In the genomic region with DNA sequence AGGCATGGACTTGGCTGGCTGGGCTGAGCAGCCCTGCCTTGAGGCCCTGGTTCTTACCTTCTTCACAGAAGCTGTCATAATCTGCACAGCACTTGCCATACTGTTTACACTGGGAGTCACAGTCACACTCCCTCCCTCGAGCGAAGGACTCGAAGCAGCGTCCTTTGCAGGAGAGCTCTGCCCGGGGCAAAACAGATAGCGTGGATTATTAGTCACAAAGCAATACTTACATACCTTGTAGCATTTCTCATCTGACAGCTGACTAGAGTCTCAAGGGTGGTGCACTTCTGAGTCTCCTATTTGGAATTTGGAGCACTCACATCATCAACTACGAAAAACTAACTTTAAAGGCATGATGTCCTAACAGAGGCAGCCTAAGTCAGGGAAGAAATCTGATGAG, we compare ENCODE assay signal across 22 mouse cellular contexts. TPM values are rescaled to one million over a fixed set of nuclear protein-coding genes. Genes with fewer than 3 reads are reported as not detected.
A peak's percentile ranks its signal among the peaks of the same experiment; 100 is the strongest.
DNase-seq lines count a peak whose midpoint lies in the region; ATAC-seq and TF ChIP-seq lines count a peak whose summit lies in the region.
"Had no signal": no experiment of that assay in that cellular context is flagged by ENCODE, and none has a peak within 500 bp of the region (broad histone marks: within the 10 kb centered on the region; RNA-seq: fewer than 3 reads in every experiment).

No protein-coding gene starts in this region.

- no peaks in the 10 kb centered on the region for H3K27me3 ChIP-seq in heart, adult 2 months (ENCODE audit: control insufficient read depth, insufficient read depth, low read length)
- no peaks in the 10 kb centered on the region for H3K27me3 ChIP-seq in stomach, embryonic 16.5 days (ENCODE audit: control insufficient read depth, insufficient read depth, low read length)
- H3K27me3 ChIP-seq: embryonic facial prominence, embryonic 15.5 days; heart, embryonic 12.5 days; hindbrain, embryonic 15.5 days had no signal

- TF ChIP-seq CTCF in heart, adult 2 months (IDR thresholded peaks at IDR 0.05) = no peak

- H3K27ac ChIP-seq in heart, adult 2 months = peak overlapping the region; percentile 70
- H3K27ac ChIP-seq in stomach, embryonic 16.5 days (ENCODE audit: low read length) = no peak overlapping the region
- H3K27ac ChIP-seq: embryonic facial prominence, embryonic 15.5 days; forebrain, embryonic 10.5 days; hindbrain, embryonic 10.5 days; hindbrain, embryonic 15.5 days had no signal

- no peaks in the 10 kb centered on the region for H3K79me2 ChIP-seq in heart, adult 2 months (replicated peaks; ENCODE audit: control insufficient read depth, insufficient read depth, low read length)

- H3K9me3 ChIP-seq in stomach, embryonic 16.5 days (replicated peaks; ENCODE audit: control insufficient read depth, low read length) = no peaks in the 10 kb centered on the region
- H3K9me3 ChIP-seq: embryonic facial prominence, embryonic 15.5 days; forebrain, embryonic 10.5 days; G1E; heart, embryonic 12.5 days; hindbrain, embryonic 10.5 days; hindbrain, embryonic 15.5 days had no signal

- H3K4me1 ChIP-seq in heart, adult 2 months (ENCODE audit: control insufficient read depth, insufficient read depth, low read length) = peaks cover 5% of the 10 kb centered on the region
- no peaks in the 10 kb centered on the region for H3K4me1 ChIP-seq in stomach, embryonic 16.5 days (ENCODE audit: control insufficient read depth, insufficient read depth, low read length)
- H3K4me1 ChIP-seq: embryonic facial prominence, embryonic 15.5 days; forebrain, embryonic 10.5 days; hindbrain, embryonic 10.5 days; hindbrain, embryonic 15.5 days had no signal

- no peak for TF ChIP-seq POLR2A in heart, adult 2 months (IDR thresholded peaks at IDR 0.05; ENCODE audit: insufficient read depth, low read depth, low read length)

- intact Hi-C loops in heart, adult 2 months (cut with DNase I) = loop anchor here (5.0 kb wide), 1 partner anchor 37 kb away; no protein-coding TSS in a partner anchor

- TF ChIP-seq EP300 in heart, adult 2 months (IDR thresholded peaks at IDR 0.05; ENCODE audit: insufficient read depth, low read depth, low read length) = no peak

- 61% methylated on average over 7 of the region's 7 CpGs for WGBS in heart, adult 2 months
- 40% methylated on average over 7 of the region's 7 CpGs for WGBS in stomach, embryonic 16.5 days

- ATAC-seq in stomach, embryonic 16.5 days (ENCODE audit: insufficient read depth, low FRiP score) = peak; percentile 37; the same call in 1 of the 2 replicates
- ATAC-seq: CD4-positive, CD25-positive, alpha-beta regulatory T cell, adult 4 months; forebrain, embryonic 14.5 days had no signal

- no peak overlapping the region for H3K4me3 ChIP-seq in heart, adult 2 months
- no peak overlapping the region for H3K4me3 ChIP-seq in stomach, embryonic 16.5 days (replicated peaks; ENCODE audit: low read length)
- H3K4me3 ChIP-seq: embryonic facial prominence, embryonic 15.5 days; erythroblast, embryonic 14.5 days; forebrain, embryonic 10.5 days; heart, embryonic 12.5 days; hindbrain, embryonic 10.5 days; hindbrain, embryonic 15.5 days had no signal

- DNase-seq in heart, adult 2 months = no peak
- DNase-seq in heart, adult 18-20 months = no peak
- peak; percentile 70 for DNase-seq in 3T3-L1 (ENCODE audit: low read depth, low spot score)
- DNase-seq in Muller cell, postnatal 12 days (ENCODE audit: inconsistent ontology term) = peak; percentile 14
- no peak for DNase-seq in ovary, adult 18-20 months (ENCODE audit: low spot score)
- DNase-seq in layer of hippocampus, postnatal 25 days (ENCODE audit: extremely low spot score in 1 of 2, low spot score in 1 of 2) = no peak
- DNase-seq: adrenal gland, postnatal 10 days; cerebellum, adult 11 months; cerebellum, adult 8-10 months; cerebellum, postnatal 14 days; embryo, embryonic 11 days; gastrocnemius, postnatal 10 days had no signal

- peaks cover 6% of the 10 kb centered on the region for H3K36me3 ChIP-seq in heart, adult 2 months (ENCODE audit: control insufficient read depth, insufficient read depth, low read length)
- no peaks in the 10 kb centered on the region for H3K36me3 ChIP-seq in stomach, embryonic 16.5 days (ENCODE audit: control insufficient read depth, insufficient read depth, low read length)
- H3K36me3 ChIP-seq: embryonic facial prominence, embryonic 15.5 days; forebrain, embryonic 10.5 days; G1E; heart, embryonic 12.5 days; hindbrain, embryonic 10.5 days; hindbrain, embryonic 15.5 days had no signal

- no peak overlapping the region for H3K9ac ChIP-seq in heart, adult 2 months (ENCODE audit: low read depth, low read length)
- no peak overlapping the region for H3K9ac ChIP-seq in stomach, embryonic 16.5 days (ENCODE audit: low read length)
- H3K9ac ChIP-seq: embryonic facial prominence, embryonic 15.5 days; heart, embryonic 12.5 days; hindbrain, embryonic 15.5 days had no signal

- H3K4me2 ChIP-seq in stomach, embryonic 16.5 days (ENCODE audit: low read depth, low read length) = no peak overlapping the region
- H3K4me2 ChIP-seq: embryonic facial prominence, embryonic 15.5 days; heart, embryonic 12.5 days; hindbrain, embryonic 15.5 days had no signal

RNA-seq across cellular contexts. Expression of gene Prg4, which starts 5.4 kb away (rescaled TPM):
- 10 to 100 TPM; 16.8 to 27.1 TPM for total RNA-seq in heart, adult 2 months (2021)
- polyA plus RNA-seq in heart, adult 2 months (2012; rRNA removed) = 9.1 and 9.7 TPM in 2 replicates
- total RNA-seq in heart, adult 18-20 months (2021) = 10 to 100 TPM; 11.9 to 13.9 TPM
- 0.51 and 0.53 TPM in 2 replicates for polyA plus RNA-seq in stomach, embryonic 16.5 days (2015; fragmentation: Nextera tagmentation; extraction: Ambion mirVana)
- total RNA-seq in layer of hippocampus, postnatal 25 days (2021) = 1 to 10 TPM in 1 of 2 experiments, under 1 TPM in 1; 0.77 to 1.0 TPM
- polyA plus RNA-seq: erythroblast, embryonic 14.5 days; G1E had no signal

Comparison
In these comparisons a context has a peak if more than half of its experiments do, and no peak if none do; other contexts are left out.
1. DNase-seq: peak in 3T3-L1 (single experiment) and Muller cell, postnatal 12 days (single experiment); none in heart, adult 2 months (0 of 2), heart, adult 18-20 months (0 of 2), ovary, adult 18-20 months (single experiment) and layer of hippocampus, postnatal 25 days (0 of 2).
2. RNA of gene Prg4, which starts 5.4 kb away (total RNA-seq): 16.8 to 27.1 TPM in heart, adult 2 months and 11.9 to 13.9 TPM in heart, adult 18-20 months; 0.77 to 1.0 TPM in layer of hippocampus, postnatal 25 days; every median in the first group is over 4 times any median in the second.